Mouse (Mus musculus) stomach, embryonic 16.5 days (tissue): ENCODE results near the gene Ppp1r16b. TPM values are rescaled to one million over a fixed set of nuclear protein-coding genes. Genes with fewer than 3 reads are reported as not detected.

Source experiments
- ATAC-seq: fragments of 200-750 bp; cut with Nextera tagmentation; 2 replicates; pipeline ENCODE4 v1.8.0; 2017; ENCODE audit warnings: moderate number of reproducible peaks, moderate TSS enrichment; ENCODE audit not compliant: insufficient read depth, low FRiP score
- H3K27ac ChIP-seq: fragments of 300-500 bp; sonication (generic); 2 replicates; pipeline ENCODE4 v1.5.1; 2014; ENCODE audit warnings: low read length
- H3K27me3 ChIP-seq: fragments of 300-500 bp; sonication (generic); 2 replicates; pipeline ENCODE4 v1.6.1; 2014; ENCODE audit warnings: low read length, control low read depth, mixed read lengths; ENCODE audit not compliant: control insufficient read depth, insufficient read depth
- H3K36me3 ChIP-seq: fragments of 300-500 bp; sonication (generic); 2 replicates; pipeline ENCODE4 v1.6.1; 2014; ENCODE audit warnings: low read length; ENCODE audit not compliant: control insufficient read depth, insufficient read depth
- H3K4me1 ChIP-seq: fragments of 300-500 bp; sonication (generic); 2 replicates; pipeline ENCODE4 v1.6.1; 2014; ENCODE audit warnings: low read length, control low read depth, mixed read lengths; ENCODE audit not compliant: control insufficient read depth, insufficient read depth
- H3K4me2 ChIP-seq: fragments of 300-500 bp; sonication (generic); 2 replicates; pipeline ENCODE4 v1.6.1; 2014; ENCODE audit warnings: low read depth, low read length, mixed read lengths
- H3K4me3 ChIP-seq: fragments of 300-500 bp; sonication (generic); replicated peaks from 2 replicates; pipeline ENCODE4 v1.5.1; 2014; ENCODE audit warnings: mild to moderate bottlenecking, low read length
- H3K9ac ChIP-seq: fragments of 300-500 bp; sonication (generic); 2 replicates; pipeline ENCODE4 v1.6.1; 2014; ENCODE audit warnings: low read length
- H3K9me3 ChIP-seq: fragments of 300-500 bp; sonication (generic); replicated peaks from 2 replicates; pipeline ENCODE4 v1.6.1; 2016; ENCODE audit warnings: low read length, control low read depth; ENCODE audit not compliant: control insufficient read depth
- WGBS: fragments of 180-500 bp; shearing (Covaris S2); extraction: QIAGEN DNeasy Blood & Tissue Kit; methylation state at CpG from one replicate; pipeline ENCODE4 v1.1.7; 2014; 5-methylcytosine and 5-hydroxymethylcytosine counted together
- polyA plus RNA-seq: library from polyadenylated mRNA; unstranded; fragments of >200 nt; fragmentation: Nextera tagmentation; extraction: Ambion mirVana; gene quantifications from 2 replicates; pipeline ENCODE4 v1.2.1, GENCODE M21; 2015

The Ppp1r16b gene
- polyA plus RNA-seq, 1 experiment from 2014 or later = 4.1 TPM

- H3K4me3 ChIP-seq = no peak overlapping the region
- no peaks in the 10 kb centered on the region for H3K27me3 ChIP-seq
- H3K4me2 ChIP-seq = no peak overlapping the region
- H3K4me1 ChIP-seq = no peaks in the 10 kb centered on the region
- H3K9me3 ChIP-seq = no peaks in the 10 kb centered on the region
- H3K27ac ChIP-seq = no peak overlapping the region
- H3K9ac ChIP-seq = no peak overlapping the region
- 53% methylated on average over 3 of the region's 3 CpGs for WGBS
- no peak for ATAC-seq
- no peaks in the 10 kb centered on the region for H3K36me3 ChIP-seq
Measured at GRCm38 (mm10) chr2:158721481-158721880, 56.3 kb downstream of the Ppp1r16b start.

DNA sequence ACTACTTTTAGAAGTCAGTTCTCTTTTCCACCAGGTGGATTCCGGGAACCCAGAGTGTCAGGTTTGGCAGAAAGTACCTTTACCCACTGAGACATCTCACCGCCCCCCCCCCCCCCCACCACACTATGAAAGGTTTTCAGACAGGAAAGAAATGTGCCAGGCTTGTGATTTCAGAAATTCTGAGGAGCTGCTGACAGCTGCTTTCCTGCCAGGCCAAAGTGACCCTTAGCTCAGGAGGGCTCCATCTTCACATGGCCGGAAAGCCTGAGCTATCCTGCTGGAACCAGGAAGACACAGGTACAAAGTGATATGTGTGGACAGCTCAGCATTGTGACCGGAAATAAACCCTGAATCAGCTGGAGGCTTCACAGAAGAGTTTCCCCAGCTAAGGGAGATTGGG, 56.9 kb downstream of the Ppp1r16b start:
- Histone ChIP-seq H3K9me3 (no peaks in the 10 kb centered on the region), H3K27me3 (no peaks in the 10 kb centered on the region), H3K36me3 (no peaks in the 10 kb centered on the region), H3K4me2 (no peak overlapping the region), H3K27ac (no peak overlapping the region), H3K4me1 (no peaks in the 10 kb centered on the region), H3K9ac (no peak overlapping the region), H3K4me3 (no peak overlapping the region)
- no peak for ATAC-seq
- WGBS = 73% methylated on average over 4 of the region's 4 CpGs

DNA sequence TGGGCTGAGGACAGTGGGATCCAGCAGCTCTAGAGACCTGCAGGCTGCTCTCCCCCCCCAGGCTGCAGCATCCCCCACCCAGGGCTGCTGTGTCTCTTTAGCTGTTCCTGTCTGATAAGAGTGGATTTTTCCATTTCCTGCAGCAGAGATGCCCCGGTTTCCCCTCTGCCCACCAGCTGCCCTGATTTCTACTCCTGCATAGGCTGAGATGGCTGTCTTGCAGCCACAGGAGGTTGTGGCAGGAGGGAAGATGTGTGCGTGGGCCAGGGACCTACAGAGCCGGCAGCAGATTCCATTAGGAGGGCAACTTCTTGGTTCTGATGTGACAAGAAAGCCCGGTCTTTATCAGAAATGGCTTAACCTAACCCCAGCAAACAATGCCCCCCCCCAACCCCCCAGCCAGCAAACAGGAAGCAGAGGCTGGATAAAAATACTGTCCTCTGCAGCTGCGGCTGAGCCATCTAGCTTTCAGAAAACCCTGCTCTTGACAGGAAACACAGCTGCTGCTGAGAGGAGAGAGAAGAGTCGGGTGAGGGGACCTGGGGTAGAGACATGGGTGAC, 57.9 kb downstream of the Ppp1r16b start:
- WGBS = 20% methylated on average over 6 of the region's 6 CpGs
- no peak for ATAC-seq
- H3K27ac ChIP-seq = no peak overlapping the region

GRCm38 (mm10) chr2:158723806-158724205, 58.6 kb downstream of the Ppp1r16b start:
- Histone ChIP-seq H3K9ac (no peak overlapping the region), H3K27me3 (no peaks in the 10 kb centered on the region), H3K36me3 (no peaks in the 10 kb centered on the region), H3K4me2 (no peak overlapping the region), H3K9me3 (no peaks in the 10 kb centered on the region), H3K4me3 (no peak overlapping the region), H3K4me1 (no peaks in the 10 kb centered on the region), H3K27ac (no peak overlapping the region)
- WGBS = 22% methylated on average over 6 of the region's 6 CpGs
- no peak for ATAC-seq

More for the DNA sequence above, 57.9 kb downstream of the Ppp1r16b start:
- H3K4me2 ChIP-seq = no peak overlapping the region
- no peaks in the 10 kb centered on the region for H3K9me3 ChIP-seq
- H3K27me3 ChIP-seq = no peaks in the 10 kb centered on the region
- H3K4me3 ChIP-seq = no peak overlapping the region
- no peaks in the 10 kb centered on the region for H3K4me1 ChIP-seq
- H3K9ac ChIP-seq = no peak overlapping the region
- no peaks in the 10 kb centered on the region for H3K36me3 ChIP-seq

DNA sequence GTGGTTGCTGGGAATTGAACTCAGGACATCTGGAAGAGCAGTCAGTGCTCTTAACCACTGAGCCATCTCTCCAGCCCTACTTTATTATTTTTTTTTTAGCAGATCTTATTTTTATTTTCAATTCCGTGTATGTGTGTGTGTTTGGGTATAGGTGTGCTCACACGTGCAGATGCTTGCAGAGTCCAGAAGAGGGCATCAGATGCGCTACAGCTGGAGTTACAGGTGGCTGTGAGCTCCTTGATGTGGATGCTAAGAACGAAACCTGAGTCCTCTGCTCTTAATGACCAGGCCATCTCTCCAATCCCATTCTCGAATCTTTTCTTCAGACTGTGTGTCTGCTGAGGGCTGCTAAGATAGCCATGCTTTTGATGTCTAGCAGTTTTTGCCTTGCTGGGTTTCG, 61.1 kb downstream of the Ppp1r16b start:
- Histone ChIP-seq H3K4me1 (no peaks in the 10 kb centered on the region), H3K4me2 (no peak overlapping the region), H3K9ac (no peak overlapping the region), H3K9me3 (no peaks in the 10 kb centered on the region), H3K4me3 (no peak overlapping the region), H3K36me3 (no peaks in the 10 kb centered on the region), H3K27ac (no peak overlapping the region), H3K27me3 (no peaks in the 10 kb centered on the region)
- no peak for ATAC-seq
- WGBS = 71% methylated on average over 6 of the region's 6 CpGs

DNA sequence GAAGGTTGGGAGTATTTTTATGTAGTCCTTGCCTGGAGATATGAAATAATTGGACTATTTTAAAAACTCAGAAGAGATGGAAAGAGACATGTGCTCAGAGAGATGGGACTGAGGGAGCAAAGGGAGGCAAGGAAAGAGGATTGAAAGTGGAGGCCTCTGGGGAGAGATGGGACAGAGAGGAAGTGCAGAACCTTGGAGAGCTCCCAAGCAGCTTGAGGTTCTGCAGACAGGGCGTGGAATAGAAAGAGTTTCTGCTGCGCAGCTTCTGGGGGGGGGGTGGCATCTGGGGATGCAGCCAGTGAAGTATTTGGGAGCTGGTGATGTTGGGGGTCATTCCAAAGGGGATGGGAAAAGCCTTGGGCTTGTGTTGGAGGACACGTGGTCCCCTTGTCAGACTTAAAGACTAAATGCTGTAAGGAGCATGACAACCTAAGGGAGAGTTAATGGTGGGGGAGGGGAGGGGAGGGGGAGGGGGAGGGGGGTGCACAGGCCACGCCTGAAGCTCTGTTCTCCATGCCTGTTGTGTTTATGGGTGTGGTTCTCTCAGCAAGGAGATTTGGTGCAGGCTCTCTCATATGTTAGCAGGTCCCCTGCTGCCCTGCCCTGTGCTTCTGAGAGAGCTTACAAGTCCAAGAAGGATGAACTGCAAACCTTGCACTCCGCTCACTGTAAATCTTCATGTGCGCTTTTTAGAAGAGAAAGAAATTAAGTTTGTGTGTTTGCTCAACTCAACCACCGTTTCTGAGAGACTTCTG, 63.0 kb downstream of the Ppp1r16b start:
- no peak overlapping the region for H3K4me3 ChIP-seq
- no peaks in the 10 kb centered on the region for H3K36me3 ChIP-seq
- no peaks in the 10 kb centered on the region for H3K9me3 ChIP-seq
- H3K27ac ChIP-seq = no peak overlapping the region
- H3K9ac ChIP-seq = no peak overlapping the region
- H3K4me1 ChIP-seq = no peaks in the 10 kb centered on the region
- no peak for ATAC-seq
- H3K4me2 ChIP-seq = no peak overlapping the region
- no peaks in the 10 kb centered on the region for H3K27me3 ChIP-seq
- 39% methylated on average over 7 of the region's 7 CpGs for WGBS

DNA sequence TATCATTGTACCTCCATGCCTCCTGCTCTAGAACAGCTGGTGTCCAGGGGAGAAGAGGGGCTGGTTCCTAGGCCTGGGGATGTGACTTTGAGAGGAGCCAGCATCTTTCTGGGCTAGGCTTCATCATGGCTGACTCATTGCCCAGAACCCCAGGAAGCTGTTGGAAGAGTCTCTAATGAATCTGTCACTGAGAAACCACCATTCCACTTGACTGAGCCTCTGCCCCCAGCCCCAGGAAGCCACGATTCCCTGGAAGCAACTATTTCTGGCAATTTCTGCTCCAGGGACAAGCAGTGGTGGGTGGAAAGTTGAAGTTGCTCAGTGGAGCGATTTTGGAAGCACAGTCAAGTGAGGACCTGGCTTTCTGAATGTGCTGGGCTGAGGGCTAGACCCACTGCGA, 65.7 kb downstream of the Ppp1r16b start:
- Histone ChIP-seq H3K9ac (no peak overlapping the region), H3K27ac (no peak overlapping the region), H3K4me1 (no peaks in the 10 kb centered on the region), H3K36me3 (no peaks in the 10 kb centered on the region), H3K4me2 (no peak overlapping the region), H3K27me3 (no peaks in the 10 kb centered on the region), H3K4me3 (no peak overlapping the region), H3K9me3 (no peaks in the 10 kb centered on the region)
- 74% methylated on average over 3 of the region's 3 CpGs for WGBS
- ATAC-seq = no peak

- H3K27me3 ChIP-seq = no peaks in the 10 kb centered on the region
- H3K4me2 ChIP-seq = no peak overlapping the region
- ATAC-seq = no peak
- H3K36me3 ChIP-seq = no peaks in the 10 kb centered on the region
- no peak overlapping the region for H3K4me3 ChIP-seq
- no peak overlapping the region for H3K27ac ChIP-seq
- no peaks in the 10 kb centered on the region for H3K4me1 ChIP-seq
- no peak overlapping the region for H3K9ac ChIP-seq
- no peaks in the 10 kb centered on the region for H3K9me3 ChIP-seq
- WGBS = 84% methylated on average over 9 of the region's 9 CpGs
Measured at GRCm38 (mm10) chr2:158732521-158732920, 67.3 kb downstream of the Ppp1r16b start.

GRCm38 (mm10) chr2:158733136-158733535, 67.9 kb downstream of the Ppp1r16b start:
- Histone ChIP-seq H3K9ac (no peak overlapping the region), H3K9me3 (no peaks in the 10 kb centered on the region), H3K4me1 (no peaks in the 10 kb centered on the region), H3K4me2 (no peak overlapping the region), H3K27ac (no peak overlapping the region), H3K4me3 (no peak overlapping the region), H3K36me3 (no peaks in the 10 kb centered on the region), H3K27me3 (no peaks in the 10 kb centered on the region)
- ATAC-seq = no peak
- 66% methylated on average over 4 of the region's 4 CpGs for WGBS
